Mouse (Mus musculus): ENCODE results near the gene Pinlyp.
A peak's percentile ranks its signal among the peaks of the same experiment; 100 is the strongest.

- TF ChIP-seq POLR2A (IDR thresholded peaks at IDR 0.05; ENCODE audit: insufficient read depth, low read depth, low read length) (peak; percentile 33; the same call in 1 of the 2 replicates), CTCF (IDR thresholded peaks at IDR 0.05; ENCODE audit: insufficient read depth, low read depth, low read length) (no peak)
Observed at GRCm38 (mm10) chr7:24530062-24530931, 15.6 kb downstream of the Pinlyp start, which contains the start of gene Irgq.
